In the genomic region with DNA sequence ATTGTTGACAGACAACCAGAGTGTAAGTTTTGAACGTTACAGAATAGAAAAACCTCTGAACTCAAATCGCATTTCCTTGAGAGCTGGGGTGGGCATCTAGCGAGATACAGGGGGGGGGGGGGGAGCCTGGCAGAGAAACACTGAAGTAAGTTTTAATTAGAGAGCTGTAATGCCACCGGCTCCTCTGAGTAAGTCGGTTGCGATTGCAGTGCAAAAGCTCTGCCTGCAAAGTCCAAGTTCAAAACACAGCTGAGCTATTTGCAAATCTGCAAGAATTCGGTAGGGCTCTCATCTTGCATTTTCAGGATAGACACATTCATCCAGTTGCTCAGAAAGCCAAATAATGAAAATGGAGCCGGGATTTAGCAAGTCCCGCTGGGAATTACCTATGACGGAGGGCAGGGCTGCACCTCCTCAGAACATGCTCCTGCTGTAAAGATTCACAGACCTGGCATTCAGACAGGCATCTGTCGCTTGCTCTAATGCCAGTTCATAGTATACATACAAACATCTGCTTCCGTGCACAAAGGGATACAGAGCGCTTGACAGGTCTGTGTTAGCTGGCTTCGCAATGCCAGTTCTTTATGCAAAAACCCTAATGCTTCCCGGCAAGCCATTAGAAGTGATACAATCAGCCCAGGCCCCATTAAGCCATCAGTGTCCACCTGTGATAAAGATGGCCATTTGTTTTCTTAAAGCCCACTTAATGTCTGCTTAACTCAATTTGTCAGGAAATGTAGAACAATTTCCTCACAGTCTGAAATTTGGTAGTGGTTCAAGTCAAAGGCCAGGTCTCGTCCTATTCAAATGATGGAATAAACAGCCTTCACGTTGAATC, we compare ENCODE assay signal across 13 mouse cellular contexts.
A peak's percentile ranks its signal among the peaks of the same experiment; 100 is the strongest.
DNase-seq lines count a peak whose midpoint lies in the region; ATAC-seq and TF ChIP-seq lines count a peak whose summit lies in the region.
"Had no signal": no experiment of that assay in that cellular context is flagged by ENCODE, and none has a peak within 500 bp of the region (broad histone marks: within the 10 kb centered on the region; RNA-seq: fewer than 3 reads in every experiment).

No protein-coding gene starts in this region.

- H3K9me3 ChIP-seq in forebrain, embryonic 11.5 days (ENCODE audit: control insufficient read depth, low read length) = no peaks in the 10 kb centered on the region
- H3K9me3 ChIP-seq in forebrain, embryonic 10.5 days = no peaks in the 10 kb centered on the region
- H3K9me3 ChIP-seq in limb, embryonic 12.5 days = no peaks in the 10 kb centered on the region
- H3K9me3 ChIP-seq in limb, embryonic 10.5 days (replicated peaks) = no peaks in the 10 kb centered on the region
- H3K9me3 ChIP-seq in hindbrain, embryonic 15.5 days = no peaks in the 10 kb centered on the region
- H3K9me3 ChIP-seq in stomach, embryonic 15.5 days = no peaks in the 10 kb centered on the region

- no peaks in the 10 kb centered on the region for H3K36me3 ChIP-seq in forebrain, embryonic 11.5 days (ENCODE audit: control insufficient read depth, insufficient read depth, low read length)
- H3K36me3 ChIP-seq in forebrain, embryonic 10.5 days (replicated peaks) = no peaks in the 10 kb centered on the region
- no peaks in the 10 kb centered on the region for H3K36me3 ChIP-seq in limb, embryonic 12.5 days
- no peaks in the 10 kb centered on the region for H3K36me3 ChIP-seq in limb, embryonic 10.5 days
- H3K36me3 ChIP-seq in hindbrain, embryonic 15.5 days = no peaks in the 10 kb centered on the region
- no peaks in the 10 kb centered on the region for H3K36me3 ChIP-seq in stomach, embryonic 15.5 days

- H3K4me3 ChIP-seq in forebrain, embryonic 11.5 days (ENCODE audit: low read depth, low read length) = no peak overlapping the region
- H3K4me3 ChIP-seq in forebrain, embryonic 10.5 days = no peak overlapping the region
- H3K4me3 ChIP-seq in limb, embryonic 12.5 days (replicated peaks) = no peak overlapping the region
- H3K4me3 ChIP-seq in limb, embryonic 10.5 days = no peak overlapping the region
- H3K4me3 ChIP-seq in hindbrain, embryonic 15.5 days = no peak overlapping the region; the same call in 1 of the 2 replicates
- no peak overlapping the region for H3K4me3 ChIP-seq in stomach, embryonic 15.5 days (replicated peaks)
- no peak overlapping the region for H3K4me3 ChIP-seq in cerebellum, adult 2 months (replicated peaks; ENCODE audit: insufficient read depth, low read depth, low read length)

- no peak for TF ChIP-seq POLR2A in cerebellum, adult 2 months (IDR thresholded peaks at IDR 0.05; ENCODE audit: borderline replicate concordance, insufficient read depth, low read length)

- WGBS in forebrain, embryonic 11.5 days = 57% methylated on average over 17 of the region's 17 CpGs
- 76% methylated on average over 17 of the region's 17 CpGs for WGBS in forebrain, embryonic 10.5 days
- 46% methylated on average over 17 of the region's 17 CpGs for WGBS in limb, embryonic 12.5 days
- 59% methylated on average over 17 of the region's 17 CpGs for WGBS in limb, embryonic 10.5 days
- WGBS in hindbrain, embryonic 15.5 days = 28% methylated on average over 17 of the region's 17 CpGs
- WGBS in stomach, embryonic 15.5 days = 33% methylated on average over 17 of the region's 17 CpGs
- 40% methylated on average over 17 of the region's 17 CpGs for WGBS in cerebellum, adult 2 months

- ATAC-seq in forebrain, embryonic 11.5 days (replicated peaks; ENCODE audit: low FRiP score) = peak; percentile 62
- no peak; the same call in 1 of the 2 replicates for ATAC-seq in limb, embryonic 12.5 days (ENCODE audit: insufficient number of reproducible peaks, insufficient read depth, low FRiP score, low TSS enrichment, low read depth)
- peak; percentile 68 for ATAC-seq in hindbrain, embryonic 15.5 days (ENCODE audit: low FRiP score, low read depth)
- no peak for ATAC-seq in stomach, embryonic 15.5 days (ENCODE audit: insufficient read depth, low FRiP score, low read depth)
- ATAC-seq: inflammation-experienced regulatory T-cells, adult 6 months had no signal

- no peak for DNase-seq in forebrain, embryonic 11.5 days (ENCODE audit: low spot score)
- DNase-seq in forebrain, embryonic 10.5 days (ENCODE audit: extremely low spot score, low spot score) = no peak
- DNase-seq in limb, embryonic 10.5 days (ENCODE audit: low spot score) = no peak
- no peak for DNase-seq in thymus, postnatal 25 days
- no peak for DNase-seq in cerebellum, adult 2 months
- DNase-seq: adrenal gland, postnatal 36 days; heart, adult 11 months; right cerebral cortex, postnatal 14 days had no signal

- no peaks in the 10 kb centered on the region; the same call in 1 of the 2 replicates for H3K4me1 ChIP-seq in forebrain, embryonic 11.5 days (replicated peaks; ENCODE audit: control insufficient read depth, insufficient read depth, low read length)
- H3K4me1 ChIP-seq in forebrain, embryonic 10.5 days = peaks cover 21% of the 10 kb centered on the region
- H3K4me1 ChIP-seq in limb, embryonic 12.5 days (replicated peaks) = peaks cover 13% of the 10 kb centered on the region
- peaks cover 17% of the 10 kb centered on the region for H3K4me1 ChIP-seq in limb, embryonic 10.5 days
- peaks cover 7% of the 10 kb centered on the region for H3K4me1 ChIP-seq in hindbrain, embryonic 15.5 days (replicated peaks)
- H3K4me1 ChIP-seq in stomach, embryonic 15.5 days = no peaks in the 10 kb centered on the region
- H3K4me1 ChIP-seq in cerebellum, adult 2 months (ENCODE audit: control insufficient read depth, insufficient read depth, low read length) = peaks cover 2% of the 10 kb centered on the region; the same call in 1 of the 2 replicates

- no peak overlapping the region for H3K9ac ChIP-seq in forebrain, embryonic 11.5 days (ENCODE audit: low read length)
- H3K9ac ChIP-seq in limb, embryonic 12.5 days (replicated peaks) = no peak overlapping the region
- no peak overlapping the region for H3K9ac ChIP-seq in hindbrain, embryonic 15.5 days
- no peak overlapping the region for H3K9ac ChIP-seq in stomach, embryonic 15.5 days
- H3K9ac ChIP-seq: liver, embryonic 14.5 days had no signal

- no peak overlapping the region; the same call in 1 of the 2 replicates for H3K27ac ChIP-seq in forebrain, embryonic 11.5 days (ENCODE audit: low read depth, low read length)
- H3K27ac ChIP-seq in forebrain, embryonic 10.5 days = no peak overlapping the region
- no peak overlapping the region for H3K27ac ChIP-seq in limb, embryonic 12.5 days
- H3K27ac ChIP-seq in limb, embryonic 10.5 days = no peak overlapping the region
- H3K27ac ChIP-seq in hindbrain, embryonic 15.5 days (replicated peaks) = peak overlapping the region; percentile 7; the same call in 1 of the 2 replicates
- peak overlapping the region; percentile 38 for H3K27ac ChIP-seq in stomach, embryonic 15.5 days
- no peak overlapping the region for H3K27ac ChIP-seq in cerebellum, adult 2 months (ENCODE audit: insufficient read depth, low read length)
- H3K27ac ChIP-seq: liver, embryonic 14.5 days had no signal

- H3K27me3 ChIP-seq in forebrain, embryonic 11.5 days (ENCODE audit: control insufficient read depth, insufficient read depth, low read length) = no peaks in the 10 kb centered on the region
- H3K27me3 ChIP-seq in forebrain, embryonic 10.5 days (ENCODE audit: poor library complexity, severe bottlenecking) = no peaks in the 10 kb centered on the region; the same call in 1 of the 2 replicates
- H3K27me3 ChIP-seq in limb, embryonic 12.5 days = no peaks in the 10 kb centered on the region
- H3K27me3 ChIP-seq in limb, embryonic 10.5 days (ENCODE audit: low read depth, poor library complexity, severe bottlenecking) = no peaks in the 10 kb centered on the region
- H3K27me3 ChIP-seq in hindbrain, embryonic 15.5 days = no peaks in the 10 kb centered on the region
- no peaks in the 10 kb centered on the region for H3K27me3 ChIP-seq in stomach, embryonic 15.5 days (replicated peaks)
- H3K27me3 ChIP-seq in cerebellum, adult 2 months (ENCODE audit: control insufficient read depth, insufficient read depth, low read length) = no peaks in the 10 kb centered on the region; the same call in 1 of the 2 replicates

- 0 out of 2 replicates have a peak overlapping the region, but pooled peaks have one; percentile 5 for H3K4me2 ChIP-seq in forebrain, embryonic 11.5 days (ENCODE audit: low read depth, low read length, severe bottlenecking)
- peak overlapping the region; percentile 29 for H3K4me2 ChIP-seq in limb, embryonic 12.5 days
- H3K4me2 ChIP-seq in hindbrain, embryonic 15.5 days = peak overlapping the region; percentile 26
- peak overlapping the region; percentile 24; the same call in 1 of the 2 replicates for H3K4me2 ChIP-seq in stomach, embryonic 15.5 days

- no peak for TF ChIP-seq CTCF in cerebellum, adult 2 months (IDR thresholded peaks at IDR 0.05; ENCODE audit: borderline replicate concordance, insufficient read depth, low read depth, low read length)

Comparison
In these comparisons a context has a peak if more than half of its experiments do, and no peak if none do; other contexts are left out.
1. ATAC-seq: peak in forebrain, embryonic 11.5 days (single experiment) and hindbrain, embryonic 15.5 days (single experiment); none in limb, embryonic 12.5 days (single experiment) and stomach, embryonic 15.5 days (single experiment).
2. H3K27ac ChIP-seq: peak in hindbrain, embryonic 15.5 days (single experiment) and stomach, embryonic 15.5 days (single experiment); none in forebrain, embryonic 11.5 days (single experiment), forebrain, embryonic 10.5 days (single experiment), limb, embryonic 12.5 days (single experiment), limb, embryonic 10.5 days (single experiment) and cerebellum, adult 2 months (single experiment).
3. Peak in every context shown above with its lines, with median percentiles within 50 percentile points of each other: H3K4me2 ChIP-seq.